Mouse (Mus musculus) neural tube, embryonic 14.5 days (tissue): Measurements from ENCODE around the gene Exosc5. TPM values are rescaled to one million over a fixed set of nuclear protein-coding genes. Genes with fewer than 3 reads are reported as not detected.
A peak's percentile ranks its signal among the peaks of the same experiment; 100 is the strongest.

Experiments used
- ATAC-seq: fragments of 200-750 bp; cut with Nextera tagmentation; 2 replicates; pipeline ENCODE4 v1.8.0; 2017; ENCODE audit warnings: low read depth, mild to moderate bottlenecking, moderate TSS enrichment, moderate library complexity
- H3K27ac ChIP-seq: fragments of 300-500 bp; sonication (generic); 2 replicates; pipeline ENCODE4 v1.5.1; 2014; ENCODE audit warnings: low read depth, mild to moderate bottlenecking, control low read depth, low read length, moderate library complexity, mixed read lengths
- H3K27me3 ChIP-seq: fragments of 300-500 bp; sonication (generic); 2 replicates; pipeline ENCODE4 v1.6.1; 2014; ENCODE audit warnings: low read length; ENCODE audit not compliant: control insufficient read depth, insufficient read depth
- H3K36me3 ChIP-seq: fragments of 300-500 bp; sonication (generic); 2 replicates; pipeline ENCODE4 v1.6.1; 2014; ENCODE audit warnings: low read length, mixed read lengths; ENCODE audit not compliant: control insufficient read depth, insufficient read depth
- H3K4me1 ChIP-seq: fragments of 300-500 bp; sonication (generic); 2 replicates; pipeline ENCODE4 v1.6.1; 2014; ENCODE audit warnings: low read length; ENCODE audit not compliant: control insufficient read depth, insufficient read depth
- H3K4me2 ChIP-seq: fragments of 300-500 bp; sonication (generic); 2 replicates; pipeline ENCODE4 v1.6.1; 2014; ENCODE audit warnings: mild to moderate bottlenecking, low read depth, low read length, control low read depth
- H3K4me3 ChIP-seq: fragments of 300-500 bp; sonication (generic); 2 replicates; pipeline ENCODE4 v1.5.1; 2014; ENCODE audit warnings: low read depth, low read length, control low read depth, mixed read lengths
- H3K9ac ChIP-seq: fragments of 300-500 bp; sonication (generic); replicated peaks from 2 replicates; pipeline ENCODE4 v1.6.1; 2014; ENCODE audit warnings: low read depth, mild to moderate bottlenecking, control low read depth, low read length, mixed read lengths
- H3K9me3 ChIP-seq: fragments of 300-500 bp; sonication (generic); 2 replicates; pipeline ENCODE4 v1.6.1; 2016; ENCODE audit warnings: low read length; ENCODE audit not compliant: control insufficient read depth
- WGBS: fragments of 180-500 bp; shearing (Covaris S2); extraction: QIAGEN DNeasy Blood & Tissue Kit; methylation state at CpG from one replicate; pipeline ENCODE4 v1.1.7; 2014; 5-methylcytosine and 5-hydroxymethylcytosine counted together
- polyA plus RNA-seq: library from polyadenylated mRNA; unstranded; fragments of >200 nt; fragmentation: Nextera tagmentation; extraction: Ambion mirVana; gene quantifications from 2 replicates; pipeline ENCODE4 v1.2.1, GENCODE M21; 2014

Exosc5 gene
- polyA plus RNA-seq, 1 experiment from 2014 or later, result 40.2 TPM

GRCm38 (mm10) chr7:25680514-25681258, 21.7 kb downstream of the Exosc5 start, which contains the start of gene B9d2:
TSS of gene B9d2 (plus strand) at chr7:25680780.
- H3K9ac ChIP-seq, result peak within 1 kb of the TSS; percentile 63
- peak within 1 kb of the TSS; percentile 63 for H3K4me2 ChIP-seq
- H3K9me3 ChIP-seq, result no peaks in the 10 kb centered on the region
- peak within 1 kb of the TSS; percentile 57 for H3K4me3 ChIP-seq
- peaks cover 3% of the 10 kb centered on the region; the same call in 1 of the 2 replicates for H3K27me3 ChIP-seq
- under 1% methylated on average over 46 of the region's 46 CpGs for WGBS
- H3K36me3 ChIP-seq, result no peaks in the 10 kb centered on the region
- peaks cover 5% of the 10 kb centered on the region; the same call in 1 of the 2 replicates for H3K4me1 ChIP-seq
- peak within 1 kb of the TSS; percentile 93 for H3K27ac ChIP-seq
- peak; percentile 94 for ATAC-seq

GRCm38 (mm10) chr7:25681341-25682231, 22.6 kb downstream of the Exosc5 start:
- no peaks in the 10 kb centered on the region for H3K36me3 ChIP-seq
- peak overlapping the region; percentile 57 for H3K4me3 ChIP-seq
- H3K4me1 ChIP-seq, result peaks cover 5% of the 10 kb centered on the region; the same call in 1 of the 2 replicates
- H3K9ac ChIP-seq, result no peak overlapping the region
- WGBS, result 54% methylated on average over 15 of the region's 15 CpGs
- H3K27me3 ChIP-seq, result peaks cover 12% of the 10 kb centered on the region
- H3K4me2 ChIP-seq, result peak overlapping the region; percentile 63
- peak; percentile 19; the same call in 1 of the 2 replicates for ATAC-seq
- H3K9me3 ChIP-seq, result no peaks in the 10 kb centered on the region
- peak overlapping the region; percentile 93 for H3K27ac ChIP-seq

- H3K9me3 ChIP-seq, result no peaks in the 10 kb centered on the region
- no peak for ATAC-seq
- peaks cover 13% of the 10 kb centered on the region for H3K4me1 ChIP-seq
- no peak overlapping the region for H3K4me3 ChIP-seq
- H3K4me2 ChIP-seq, result no peak overlapping the region
- H3K27ac ChIP-seq, result no peak overlapping the region
- no peak overlapping the region for H3K9ac ChIP-seq
- peaks cover 30% of the 10 kb centered on the region for H3K27me3 ChIP-seq
- WGBS, result 76% methylated on average over 7 of the region's 7 CpGs
- no peaks in the 10 kb centered on the region for H3K36me3 ChIP-seq
Observed at GRCm38 (mm10) chr7:25683474-25684180, 24.7 kb downstream of the Exosc5 start.

GRCm38 (mm10) chr7:25684659-25685058, 25.7 kb downstream of the Exosc5 start:
- H3K9ac ChIP-seq, result no peak overlapping the region
- peaks cover 39% of the 10 kb centered on the region for H3K27me3 ChIP-seq
- no peak for ATAC-seq
- no peak overlapping the region for H3K4me2 ChIP-seq
- no peaks in the 10 kb centered on the region for H3K36me3 ChIP-seq
- WGBS, result 86% methylated on average over 6 of the region's 6 CpGs
- H3K4me3 ChIP-seq, result no peak overlapping the region
- H3K9me3 ChIP-seq, result no peaks in the 10 kb centered on the region
- no peak overlapping the region for H3K27ac ChIP-seq
- peaks cover 19% of the 10 kb centered on the region for H3K4me1 ChIP-seq

GRCm38 (mm10) chr7:25685926-25686470, 27.0 kb downstream of the Exosc5 start:
- Histone ChIP-seq H3K27me3 (peaks cover 47% of the 10 kb centered on the region), H3K4me3 (no peak overlapping the region)
- no peak for ATAC-seq

GRCm38 (mm10) chr7:25686680-25687531, 27.9 kb downstream of the Exosc5 start, which contains the start of gene Tgfb1:
TSS of gene Tgfb1 (plus strand) at chr7:25687002.
- peak within 1 kb of the TSS; percentile 52 for H3K4me2 ChIP-seq
- H3K27ac ChIP-seq, result no peak within 1 kb of the TSS
- H3K4me3 ChIP-seq, result peak within 1 kb of the TSS; percentile 37
- peaks cover 47% of the 10 kb centered on the region for H3K27me3 ChIP-seq
- H3K9me3 ChIP-seq, result no peaks in the 10 kb centered on the region
- ATAC-seq, result 0 out of 2 replicates have a peak, but pooled peaks have one; percentile 16
- 2% methylated on average over 51 of the region's 69 CpGs for WGBS
- H3K36me3 ChIP-seq, result no peaks in the 10 kb centered on the region
- peak within 1 kb of the TSS; percentile 41 for H3K9ac ChIP-seq
- H3K4me1 ChIP-seq, result peaks cover 13% of the 10 kb centered on the region

More at GRCm38 (mm10) chr7:25685926-25686470, 27.0 kb downstream of the Exosc5 start:
- Histone ChIP-seq H3K9ac (peak overlapping the region; percentile 1; the same call in 1 of the 2 replicates), H3K4me1 (peaks cover 13% of the 10 kb centered on the region), H3K9me3 (no peaks in the 10 kb centered on the region), H3K27ac (no peak overlapping the region), H3K36me3 (no peaks in the 10 kb centered on the region), H3K4me2 (no peak overlapping the region)
- 67% methylated on average over 21 of the region's 21 CpGs for WGBS

- H3K27me3 ChIP-seq, result peaks cover 47% of the 10 kb centered on the region
- no peaks in the 10 kb centered on the region for H3K36me3 ChIP-seq
- H3K4me1 ChIP-seq, result peaks cover 13% of the 10 kb centered on the region
- peak overlapping the region; percentile 52 for H3K4me2 ChIP-seq
- under 1% methylated on average over 46 of the region's 47 CpGs for WGBS
- peak; percentile 17; the same call in 1 of the 2 replicates for ATAC-seq
- no peak overlapping the region for H3K27ac ChIP-seq
- 0 out of 2 replicates have a peak overlapping the region, but pooled peaks have one; percentile 21 for H3K9ac ChIP-seq
- no peaks in the 10 kb centered on the region for H3K9me3 ChIP-seq
- peak overlapping the region; percentile 37 for H3K4me3 ChIP-seq
Observed at GRCm38 (mm10) chr7:25687811-25688401, 28.9 kb downstream of the Exosc5 start.
